Comparison of ENCODE assay signal across 8 mouse cellular contexts in the genomic region with DNA sequence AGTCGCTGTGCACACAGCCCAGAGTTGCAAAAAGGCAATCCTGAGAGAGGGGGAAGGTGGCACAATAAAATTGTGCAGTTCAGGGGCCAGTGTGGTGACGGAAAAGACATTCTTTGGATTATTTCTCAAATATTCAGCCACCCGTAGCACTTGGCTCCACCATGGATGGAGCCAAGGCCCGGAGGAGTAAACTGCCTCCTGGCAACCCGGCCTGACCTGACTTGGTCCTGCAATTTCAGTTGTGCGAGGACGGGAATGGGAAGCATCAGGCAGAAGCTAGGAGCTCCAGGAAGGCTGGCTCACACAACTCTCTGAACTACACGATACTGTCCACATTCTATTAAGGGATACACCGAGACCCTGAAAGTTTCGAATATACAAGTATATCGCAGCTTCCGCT. TPM values are rescaled to one million over a fixed set of nuclear protein-coding genes. Genes with fewer than 3 reads are reported as not detected.
DNase-seq lines count a peak whose midpoint lies in the region; ATAC-seq lines count a peak whose summit lies in the region.

No protein-coding gene starts in this region.

- H3K27me3 ChIP-seq in embryonic facial prominence, embryonic 14.5 days (replicated peaks; ENCODE audit: control insufficient read depth, insufficient read depth, low read length) = no peaks in the 10 kb centered on the region
- no peaks in the 10 kb centered on the region for H3K27me3 ChIP-seq in hindbrain, embryonic 16.5 days (replicated peaks; ENCODE audit: control insufficient read depth, insufficient read depth, low read length)
- 0 out of 2 replicates have a peak, but pooled peaks cover 3% of the 10 kb centered on the region for H3K27me3 ChIP-seq in midbrain, embryonic 13.5 days

- H3K9me3 ChIP-seq in embryonic facial prominence, embryonic 14.5 days (ENCODE audit: control insufficient read depth, low read length) = no peaks in the 10 kb centered on the region
- no peaks in the 10 kb centered on the region for H3K9me3 ChIP-seq in hindbrain, embryonic 16.5 days (ENCODE audit: control insufficient read depth, low read length)
- no peaks in the 10 kb centered on the region for H3K9me3 ChIP-seq in midbrain, embryonic 13.5 days

- 0 out of 2 replicates have a peak overlapping the region, but pooled peaks have one; percentile 30 for H3K9ac ChIP-seq in embryonic facial prominence, embryonic 14.5 days (ENCODE audit: low read depth, low read length)
- H3K9ac ChIP-seq in hindbrain, embryonic 16.5 days (ENCODE audit: low read depth, low read length) = no peak overlapping the region
- no peak overlapping the region for H3K9ac ChIP-seq in midbrain, embryonic 13.5 days (replicated peaks)

- peak; percentile 34 for DNase-seq in kidney, adult 11 months
- DNase-seq in kidney, adult 18-20 months = no peak
- no peak for DNase-seq in embryonic facial prominence, embryonic 14.5 days (ENCODE audit: low spot score)
- no peak for DNase-seq in thymus, adult 18-20 months
- DNase-seq in retina, postnatal 1 day = no peak
- DNase-seq in adrenal gland, adult 18-20 months (ENCODE audit: low spot score in 2 of 2) = no peak

- no peak for ATAC-seq in embryonic facial prominence, embryonic 14.5 days (ENCODE audit: low read depth)
- ATAC-seq in hindbrain, embryonic 16.5 days = no peak
- no peak for ATAC-seq in midbrain, embryonic 13.5 days

- H3K4me3 ChIP-seq in embryonic facial prominence, embryonic 14.5 days (ENCODE audit: low read depth, low read length) = peak overlapping the region; percentile 40; the same call in 1 of the 2 replicates
- H3K4me3 ChIP-seq in hindbrain, embryonic 16.5 days (ENCODE audit: low read length) = no peak overlapping the region; the same call in 1 of the 2 replicates
- H3K4me3 ChIP-seq in midbrain, embryonic 13.5 days (replicated peaks) = peak overlapping the region; percentile 43; the same call in 1 of the 2 replicates

- H3K4me1 ChIP-seq in embryonic facial prominence, embryonic 14.5 days (ENCODE audit: control insufficient read depth, insufficient read depth, low read length) = peaks cover 17% of the 10 kb centered on the region
- peaks cover 23% of the 10 kb centered on the region for H3K4me1 ChIP-seq in hindbrain, embryonic 16.5 days (ENCODE audit: control insufficient read depth, insufficient read depth, low read depth, low read length)
- H3K4me1 ChIP-seq in midbrain, embryonic 13.5 days (replicated peaks) = peaks cover 40% of the 10 kb centered on the region

- H3K36me3 ChIP-seq in embryonic facial prominence, embryonic 14.5 days (ENCODE audit: control insufficient read depth, insufficient read depth, low read length) = peaks cover under 1% of the 10 kb centered on the region; the same call in 1 of the 2 replicates
- H3K36me3 ChIP-seq in hindbrain, embryonic 16.5 days (ENCODE audit: control insufficient read depth, insufficient read depth, low read length) = no peaks in the 10 kb centered on the region
- no peaks in the 10 kb centered on the region for H3K36me3 ChIP-seq in midbrain, embryonic 13.5 days

- 65% methylated on average over 12 of the region's 12 CpGs for WGBS in embryonic facial prominence, embryonic 14.5 days
- WGBS in hindbrain, embryonic 16.5 days = 49% methylated on average over 12 of the region's 12 CpGs
- WGBS in midbrain, embryonic 13.5 days = 52% methylated on average over 12 of the region's 12 CpGs

- H3K27ac ChIP-seq in embryonic facial prominence, embryonic 14.5 days (replicated peaks; ENCODE audit: low read depth, low read length) = peak overlapping the region; percentile 52; the same call in 1 of the 2 replicates
- peak overlapping the region; percentile 69 for H3K27ac ChIP-seq in hindbrain, embryonic 16.5 days (ENCODE audit: low read depth, low read length)
- peak overlapping the region; percentile 57; the same call in 1 of the 2 replicates for H3K27ac ChIP-seq in midbrain, embryonic 13.5 days

- H3K4me2 ChIP-seq in embryonic facial prominence, embryonic 14.5 days (ENCODE audit: low read depth, low read length) = peak overlapping the region; percentile 87
- peak overlapping the region; percentile 92 for H3K4me2 ChIP-seq in hindbrain, embryonic 16.5 days (ENCODE audit: low read length)
- H3K4me2 ChIP-seq in midbrain, embryonic 13.5 days (replicated peaks) = peak overlapping the region; percentile 86

RNA-seq across cellular contexts. Expression of gene Copz2, which starts 12.9 kb away (rescaled TPM):
- 228 and 237 TPM in 2 replicates for polyA plus RNA-seq in embryonic facial prominence, embryonic 14.5 days (2014; fragmentation: Nextera tagmentation; extraction: Ambion mirVana)
- 22.2 and 27.4 TPM in 2 replicates for polyA plus RNA-seq in hindbrain, embryonic 16.5 days (2015; fragmentation: Nextera tagmentation; extraction: Ambion mirVana)
- 14.8 and 19.7 TPM in 2 replicates for polyA plus RNA-seq in midbrain, embryonic 13.5 days (2015; fragmentation: Nextera tagmentation; extraction: Ambion mirVana)
- 10 to 100 TPM; 56.5 to 60.6 TPM for total RNA-seq in adrenal gland, adult 18-20 months (2021)

RNA-seq across cellular contexts. Expression of gene Nfe2l1, which starts 32.8 kb away (rescaled TPM):
- polyA plus RNA-seq in embryonic facial prominence, embryonic 14.5 days (2014; fragmentation: Nextera tagmentation; extraction: Ambion mirVana) = 54.6 and 56.0 TPM in 2 replicates
- 83.3 and 86.9 TPM in 2 replicates for polyA plus RNA-seq in hindbrain, embryonic 16.5 days (2015; fragmentation: Nextera tagmentation; extraction: Ambion mirVana)
- 67.8 and 69.0 TPM in 2 replicates for polyA plus RNA-seq in midbrain, embryonic 13.5 days (2015; fragmentation: Nextera tagmentation; extraction: Ambion mirVana)
- 100 to 1,000 TPM; 458 to 704 TPM for total RNA-seq in adrenal gland, adult 18-20 months (2021)

RNA-seq across cellular contexts. Expression of gene Cdk5rap3, which starts 53.8 kb away (rescaled TPM):
- 65.5 and 83.4 TPM in 2 replicates for polyA plus RNA-seq in embryonic facial prominence, embryonic 14.5 days (2014; fragmentation: Nextera tagmentation; extraction: Ambion mirVana)
- polyA plus RNA-seq in hindbrain, embryonic 16.5 days (2015; fragmentation: Nextera tagmentation; extraction: Ambion mirVana) = 81.2 and 84.8 TPM in 2 replicates
- polyA plus RNA-seq in midbrain, embryonic 13.5 days (2015; fragmentation: Nextera tagmentation; extraction: Ambion mirVana) = 103 and 104 TPM in 2 replicates
- 10 to 100 TPM; 44.6 to 45.4 TPM for total RNA-seq in adrenal gland, adult 18-20 months (2021)
